Mouse (Mus musculus): Measurements from ENCODE around the gene Magi2.
A peak's percentile ranks its signal among the peaks of the same experiment; 100 is the strongest.
"Not testable (repeated sequence)": the region's sequence is repeated elsewhere in the genome, so short reads cannot be mapped to it uniquely, and the experiment has no call there.

Magi2 gene

DNA sequence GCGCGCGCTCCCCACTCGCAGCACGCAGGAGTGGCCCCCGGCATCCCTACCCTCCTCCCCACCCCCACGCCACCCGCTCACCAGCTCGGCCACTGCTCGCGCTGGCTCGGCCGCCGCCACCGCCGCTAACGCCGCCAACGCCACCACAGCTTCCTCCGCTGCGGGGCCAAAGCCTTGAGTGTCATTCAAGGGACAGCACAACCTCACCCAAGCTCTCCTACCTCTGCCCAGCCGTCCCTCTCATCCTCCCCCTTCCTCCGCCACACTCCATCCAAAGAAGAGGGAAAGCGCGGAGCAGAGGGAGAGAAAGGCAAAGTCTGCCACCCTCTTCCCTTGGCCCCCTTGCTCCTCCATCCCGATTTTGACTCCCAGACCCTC, at the start of gene Magi2:
Magi2 (plus strand) TSS at position 171 of the 378 bp plus-strand sequence.
- DNase-seq (ENCODE audit: low spot score in 2 of 2), result no peak

DNA sequence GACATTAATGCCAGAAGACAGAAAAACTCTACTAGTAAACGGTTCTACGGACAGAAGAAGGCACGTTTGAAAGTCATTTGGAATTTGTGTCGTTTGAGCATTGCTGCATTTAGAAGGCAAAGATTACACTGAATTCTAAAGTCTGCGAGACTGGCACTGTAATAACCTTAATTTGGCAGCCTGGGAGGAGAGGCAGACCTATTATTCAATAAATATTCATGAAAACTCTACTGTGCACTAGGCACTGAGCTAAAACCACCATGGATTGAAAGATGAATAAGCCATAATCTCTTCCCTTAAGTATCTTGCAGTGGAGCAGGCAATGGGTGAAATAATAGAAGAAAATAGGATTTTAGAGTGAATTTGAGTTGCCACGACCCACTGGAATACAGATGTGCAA, 48.2 kb upstream of the Magi2 start:
- no peak for DNase-seq (ENCODE audit: low spot score in 2 of 2)

DNA sequence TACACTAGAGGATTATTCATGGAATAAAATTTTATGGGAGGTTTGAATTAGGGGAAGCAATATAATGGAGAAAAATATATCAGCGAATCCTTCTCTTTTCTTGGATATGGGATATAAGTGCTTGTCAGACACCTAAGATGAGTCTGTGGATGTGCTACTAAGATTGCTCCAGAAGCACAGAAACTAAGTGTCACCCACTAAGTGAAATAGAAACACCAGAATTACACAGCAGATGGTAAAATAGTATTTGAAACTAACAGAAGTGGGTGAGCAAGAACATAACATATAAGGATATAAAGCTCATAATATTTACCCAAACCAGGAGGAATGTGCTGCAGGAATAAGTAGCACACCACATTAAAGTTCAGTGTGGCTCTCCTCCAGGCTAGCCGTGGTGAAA, 40.7 kb upstream of the Magi2 start:
- peak in 1 of 2 experiments; percentile 3 for DNase-seq (ENCODE audit: low spot score in 2 of 2)

DNA sequence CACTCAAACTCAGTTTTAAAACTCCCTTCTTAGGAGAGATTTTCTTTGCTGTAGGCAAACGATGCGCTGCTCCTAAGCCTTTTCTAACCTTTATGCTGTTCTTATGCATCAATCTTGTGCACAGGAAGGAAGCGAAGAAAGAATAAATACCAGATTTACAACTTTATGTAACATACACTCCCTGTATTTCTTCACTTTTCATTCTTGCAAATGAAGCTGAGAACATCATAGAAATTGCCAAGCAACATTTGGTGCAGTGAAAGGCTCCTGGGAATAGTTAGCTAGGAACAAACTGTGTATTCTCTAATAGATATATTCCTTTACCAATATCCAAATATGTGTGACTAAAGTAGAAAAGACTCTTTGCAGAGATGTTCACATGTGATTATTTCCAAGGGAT, 15.2 kb upstream of the Magi2 start:
- DNase-seq (ENCODE audit: low spot score in 2 of 2), result no peak

DNA sequence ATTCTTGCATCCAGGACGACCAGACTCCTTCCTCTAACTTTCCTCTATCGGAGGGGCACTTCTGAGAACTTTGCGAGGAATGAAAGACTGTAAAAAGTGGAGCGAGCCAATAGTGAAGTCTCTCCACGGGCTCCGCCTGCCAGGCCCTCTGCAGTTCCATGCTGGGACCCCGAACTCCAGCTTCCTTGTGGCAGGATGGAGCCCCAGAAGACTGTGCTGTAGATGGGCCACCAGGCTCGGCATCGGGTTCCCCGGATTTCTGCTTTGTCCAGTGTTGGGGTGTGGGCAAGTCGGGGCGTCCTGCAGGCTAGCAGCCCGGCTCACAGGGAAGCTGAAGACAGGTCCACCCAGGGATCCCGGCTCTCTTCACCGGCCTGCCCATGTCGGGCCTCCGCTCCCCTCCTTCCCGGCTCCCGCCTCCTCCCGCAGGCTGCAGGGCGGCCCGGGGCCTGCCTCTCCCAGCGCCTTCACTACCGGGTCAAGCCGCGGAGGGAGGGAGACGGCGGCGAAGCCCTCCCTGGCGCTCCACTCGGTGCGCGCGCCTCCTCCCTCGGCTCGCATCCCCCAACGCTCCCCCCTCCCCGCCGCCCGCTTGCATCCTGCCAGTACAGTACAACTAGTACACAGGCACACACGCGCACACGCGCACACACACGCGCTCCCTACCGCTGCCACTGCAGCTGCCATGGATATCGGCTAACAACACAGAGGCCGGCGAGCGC, 531 bp upstream of the Magi2 start:
- DNase-seq (ENCODE audit: low spot score in 2 of 2), result peak; percentile 76 to 86

DNA sequence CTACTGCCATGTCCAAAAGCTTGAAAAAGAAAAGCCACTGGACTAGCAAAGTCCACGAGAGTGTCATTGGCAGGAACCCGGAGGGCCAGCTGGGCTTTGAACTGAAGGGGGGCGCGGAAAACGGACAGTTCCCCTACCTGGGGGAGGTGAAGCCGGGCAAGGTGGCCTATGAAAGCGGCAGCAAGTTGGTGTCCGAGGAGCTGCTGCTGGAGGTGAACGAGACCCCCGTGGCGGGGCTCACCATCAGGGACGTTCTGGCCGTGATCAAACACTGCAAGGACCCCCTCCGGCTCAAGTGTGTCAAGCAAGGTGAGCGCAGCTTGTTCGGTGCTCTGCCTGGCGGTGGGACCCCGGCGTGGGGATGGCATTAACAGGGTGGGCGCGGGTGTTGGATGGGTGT, 445 bp downstream of the Magi2 start:
- peak in 1 of 2 experiments; percentile 13 for DNase-seq (ENCODE audit: low spot score in 2 of 2)

DNA sequence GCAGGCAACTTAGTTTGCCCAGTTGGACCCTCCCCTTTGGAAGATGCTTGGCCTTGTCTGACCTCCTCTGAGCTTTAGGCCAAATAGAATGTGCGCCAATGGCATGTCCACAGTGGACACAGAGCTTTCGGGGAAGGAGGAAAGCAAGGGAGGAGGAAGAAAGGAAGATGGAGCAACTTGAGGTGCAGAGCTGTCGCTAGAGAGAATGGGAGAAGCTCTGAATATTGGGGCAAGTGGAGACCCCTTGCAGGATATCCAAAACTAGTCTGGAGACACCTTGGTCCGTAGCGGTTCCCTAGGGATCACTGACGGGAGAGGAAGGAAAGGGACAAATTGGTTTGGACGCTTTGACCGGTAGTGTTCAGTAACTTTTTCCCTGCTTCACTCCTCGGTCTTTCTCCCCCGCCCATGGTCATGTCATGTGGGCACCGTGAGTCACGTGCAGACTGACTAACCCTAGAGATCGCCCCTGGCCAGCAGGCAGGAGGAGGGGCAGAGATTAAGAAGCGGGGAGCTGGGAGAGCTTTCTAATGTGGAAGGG, 1.0 kb downstream of the Magi2 start:
- DNase-seq (ENCODE audit: low spot score in 2 of 2), result peak; percentile 40 to 64

DNA sequence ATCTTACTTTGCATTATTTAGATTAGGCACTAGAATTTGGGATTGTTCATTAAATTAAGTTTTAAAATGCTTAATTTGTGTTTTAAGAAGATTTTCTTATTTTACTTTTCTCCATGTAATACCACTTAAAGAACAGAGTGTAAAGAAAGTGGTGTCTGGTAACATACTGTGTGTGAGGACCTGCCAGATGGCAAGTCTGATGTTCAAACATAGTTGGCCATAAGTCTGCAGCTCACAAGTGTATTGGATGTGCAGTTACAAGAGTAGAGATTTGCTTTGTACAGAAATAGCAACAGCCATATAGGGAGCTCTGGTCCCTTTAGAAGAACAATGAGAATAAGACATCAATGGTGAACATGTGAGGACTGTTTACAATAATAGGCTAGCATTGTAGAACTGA, 15.0 kb downstream of the Magi2 start:
- peak in 1 of 2 experiments; percentile 11 for DNase-seq (ENCODE audit: low spot score in 2 of 2)

DNA sequence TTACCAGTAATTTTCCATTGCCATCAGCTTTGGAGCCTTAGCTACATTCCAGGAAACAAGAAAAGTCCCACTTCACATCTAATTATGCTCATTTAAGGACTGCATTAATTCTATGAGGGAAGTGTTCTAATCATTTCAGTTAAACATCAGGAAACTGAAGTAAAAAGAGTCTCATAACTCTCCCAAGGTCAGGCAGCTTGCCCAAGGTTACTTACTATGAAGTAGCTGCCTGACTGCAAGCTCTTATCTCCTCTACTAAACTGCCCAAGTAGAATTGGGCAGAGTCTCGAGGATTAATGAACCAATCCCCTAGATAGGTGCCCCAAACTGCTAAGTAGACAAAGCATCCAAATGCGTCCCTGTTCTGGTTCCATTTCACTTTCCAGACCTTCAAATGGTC, 19.6 kb downstream of the Magi2 start:
- no peak for DNase-seq (ENCODE audit: low spot score in 2 of 2)

DNA sequence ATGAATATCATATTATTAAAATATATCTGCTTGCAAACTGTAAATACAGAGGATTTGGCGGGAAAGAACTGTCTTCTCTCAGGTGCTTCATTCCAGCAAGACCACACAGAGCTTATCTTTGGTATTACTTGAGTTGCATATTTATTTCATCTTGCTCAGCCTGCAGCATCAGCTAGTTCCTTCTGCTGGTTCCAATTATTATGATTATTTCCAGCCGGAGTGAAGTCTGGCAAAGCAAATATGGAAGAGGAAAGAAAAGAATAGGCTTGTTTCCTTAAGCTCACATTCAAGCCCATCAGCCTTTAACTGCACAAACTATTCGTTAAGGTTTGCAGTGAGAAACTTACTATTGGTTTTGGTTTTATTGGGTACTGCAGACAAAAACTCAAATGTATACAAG, 20.4 kb downstream of the Magi2 start:
- no peak for DNase-seq (ENCODE audit: low spot score in 2 of 2)

DNA sequence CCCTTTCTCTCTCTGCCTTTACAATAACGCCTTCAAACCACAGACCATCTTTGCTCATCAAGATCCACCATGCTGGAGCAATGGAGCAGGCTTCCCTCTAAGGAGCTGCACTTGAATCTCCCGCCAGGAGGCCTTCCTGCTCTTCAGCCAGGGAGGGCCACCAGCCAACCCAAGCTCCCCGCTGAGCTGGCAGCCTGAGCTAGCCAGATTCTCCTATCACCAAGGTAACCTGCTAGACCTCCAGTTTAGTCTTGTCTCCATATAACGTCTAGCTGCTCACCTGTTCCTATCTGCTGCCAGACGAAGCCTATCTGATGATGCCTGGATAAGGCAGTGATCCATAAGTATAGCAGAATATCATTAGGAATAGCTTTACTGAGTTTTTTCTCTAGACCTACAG, 36.0 kb downstream of the Magi2 start:
- DNase-seq (ENCODE audit: low spot score in 2 of 2), result no peak

DNA sequence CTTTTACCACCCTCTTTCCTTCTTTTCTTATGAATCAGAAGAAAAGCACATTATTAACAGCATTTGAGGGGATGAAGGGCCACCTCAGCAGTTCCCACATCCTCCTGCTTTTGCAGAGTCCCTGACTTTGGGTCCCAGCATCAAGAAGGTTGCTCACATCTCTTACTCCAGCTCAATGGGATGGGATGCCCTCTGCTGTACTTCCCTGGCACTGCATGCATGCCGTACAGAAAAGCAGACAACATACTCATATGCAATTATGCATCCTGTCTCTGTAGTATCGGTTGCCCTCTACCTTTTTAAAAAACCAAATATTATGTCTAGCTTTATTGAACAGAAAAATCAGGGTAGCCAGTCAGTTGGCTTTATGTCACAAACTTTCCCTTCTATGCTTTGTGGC, 37.8 kb downstream of the Magi2 start:
- DNase-seq (ENCODE audit: low spot score in 2 of 2), result no peak

DNA sequence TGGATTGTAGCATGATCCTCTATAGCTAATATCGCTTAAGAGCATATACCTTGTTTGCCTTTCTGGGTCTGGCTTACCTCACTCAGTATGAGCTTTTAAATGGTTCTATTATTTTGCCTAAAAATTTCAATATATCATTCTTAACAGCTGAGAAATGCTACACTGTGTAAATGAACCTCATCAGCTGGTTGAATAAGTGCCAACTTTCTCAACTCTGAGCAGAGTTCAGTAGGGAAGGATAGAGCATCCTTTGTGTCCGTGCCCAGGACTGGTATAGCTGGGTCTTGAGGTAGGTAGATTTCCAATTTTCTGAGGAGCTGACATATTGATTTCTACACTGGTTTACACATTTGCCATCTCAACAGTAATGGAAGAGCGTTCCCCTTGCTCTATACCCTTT, 65.7 kb downstream of the Magi2 start:
- no peak for DNase-seq (ENCODE audit: low spot score in 2 of 2)

DNA sequence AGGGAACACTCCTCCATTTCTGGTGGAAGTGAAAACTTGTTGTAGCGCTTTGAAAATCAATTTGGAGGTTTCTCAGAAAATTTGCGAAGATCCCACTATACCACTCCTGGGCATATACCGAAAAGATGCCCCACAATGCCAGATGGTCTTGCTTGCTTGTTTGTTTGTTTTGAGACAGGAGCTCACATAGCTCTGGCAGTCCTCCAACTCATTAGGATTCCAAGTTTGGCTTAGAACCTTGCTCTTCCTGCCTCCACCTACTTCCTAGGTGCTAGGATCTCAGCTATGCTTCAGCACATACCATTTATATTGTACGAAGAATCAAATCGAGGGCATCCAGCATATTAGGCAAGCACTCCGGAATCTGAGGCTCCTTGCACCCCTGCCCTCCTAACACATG, 79.8 kb downstream of the Magi2 start:
- no peak for DNase-seq (ENCODE audit: low spot score in 2 of 2)

DNA sequence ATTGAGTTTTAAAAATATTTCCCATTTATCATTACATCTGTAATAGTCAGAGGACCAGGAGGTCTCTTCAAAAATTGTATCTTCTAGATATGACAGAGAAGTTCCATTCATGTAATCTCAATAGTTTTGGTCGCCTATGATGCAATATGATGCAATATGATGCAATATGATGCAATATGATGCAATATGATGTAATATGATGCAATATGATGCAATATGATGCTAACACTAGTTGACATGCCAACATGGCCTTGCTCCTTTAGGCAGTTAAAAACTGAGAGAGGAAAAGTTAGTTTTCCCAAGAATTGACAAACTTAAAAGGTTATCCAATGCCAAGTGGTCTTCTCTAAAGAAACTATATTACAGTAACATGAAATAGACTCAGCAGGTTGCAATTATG, 83.0 kb downstream of the Magi2 start:
- DNase-seq (ENCODE audit: low spot score in 2 of 2), result no peak

DNA sequence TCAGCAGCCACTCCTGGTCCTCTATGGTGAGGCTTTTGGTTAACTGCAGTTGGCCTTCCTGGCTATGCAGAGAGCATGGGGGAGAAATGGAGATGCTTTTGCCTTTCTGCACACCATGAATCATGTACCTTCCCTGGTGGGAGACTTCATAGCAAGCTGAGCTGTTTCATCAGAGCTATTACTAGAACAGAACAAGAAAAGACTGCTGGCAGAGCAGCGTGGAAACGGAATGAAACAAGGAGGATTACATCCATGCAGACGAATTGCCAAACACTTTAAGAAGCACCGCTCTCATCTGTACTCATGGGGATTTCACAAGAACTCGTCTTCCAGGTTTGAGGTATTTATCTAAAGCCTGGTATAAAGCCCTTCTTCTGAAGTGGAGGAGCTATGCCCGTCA, 95.7 kb downstream of the Magi2 start:
- DNase-seq (ENCODE audit: low spot score in 2 of 2), result peak; percentile 6

DNA sequence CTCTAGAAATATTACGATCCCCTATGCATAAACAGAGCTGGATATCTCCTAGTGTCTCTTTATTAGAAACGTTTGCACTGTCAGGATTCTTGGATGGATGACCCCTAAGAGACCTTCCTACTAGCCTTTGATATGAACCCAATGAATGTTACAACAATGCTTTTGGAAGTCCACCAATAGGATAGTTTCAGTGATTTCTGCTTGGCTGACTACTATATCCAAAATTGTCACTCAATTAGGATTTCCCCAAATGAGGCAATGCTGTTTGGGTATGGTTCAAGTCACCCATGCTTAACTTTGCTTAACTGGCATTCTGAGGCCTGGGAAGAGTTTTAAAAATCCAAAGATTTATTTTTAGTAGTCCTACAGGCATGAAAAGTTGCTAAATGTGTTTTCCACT, 110.7 kb downstream of the Magi2 start:
- DNase-seq (ENCODE audit: low spot score in 2 of 2), result no peak

DNA sequence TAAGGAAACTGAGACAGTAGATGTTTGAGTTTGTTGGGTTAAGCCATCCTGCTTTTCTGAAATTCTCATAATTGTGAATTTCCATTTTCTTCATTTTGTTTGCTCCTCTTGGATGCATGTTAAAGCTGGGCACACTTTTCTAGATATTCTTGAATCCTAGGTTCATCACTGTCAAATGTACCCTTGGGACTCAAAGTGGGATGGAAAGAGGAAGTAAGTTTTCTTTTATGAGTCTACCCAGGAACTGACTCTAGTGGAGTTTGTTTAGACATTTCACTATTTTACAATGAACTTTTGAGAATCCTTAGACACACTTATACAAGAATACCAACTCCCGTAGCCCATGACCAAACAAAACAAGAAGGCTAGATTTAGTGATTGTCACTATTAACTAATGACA, 141.3 kb downstream of the Magi2 start:
- DNase-seq (ENCODE audit: low spot score in 2 of 2), result no peak

DNA sequence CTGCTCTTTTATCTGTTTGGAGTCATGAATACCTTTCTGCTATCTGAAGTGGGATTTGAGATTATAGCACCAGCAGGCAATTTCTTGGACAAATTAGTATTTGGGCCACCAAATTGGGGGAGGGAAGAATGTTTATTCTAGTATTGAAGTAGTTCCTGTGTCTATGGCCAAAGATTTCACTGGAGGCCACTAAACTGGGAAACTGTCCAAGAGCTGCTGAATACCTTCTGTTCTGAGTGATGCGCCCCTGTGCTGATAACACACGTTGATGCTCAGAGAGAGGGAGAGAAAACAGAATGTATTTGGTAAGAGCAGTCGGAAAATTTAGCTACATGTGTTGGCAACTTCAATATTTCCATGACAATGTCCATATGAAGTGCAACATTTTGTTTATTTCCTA, 169.0 kb downstream of the Magi2 start:
- DNase-seq (ENCODE audit: low spot score in 2 of 2), result no peak

DNA sequence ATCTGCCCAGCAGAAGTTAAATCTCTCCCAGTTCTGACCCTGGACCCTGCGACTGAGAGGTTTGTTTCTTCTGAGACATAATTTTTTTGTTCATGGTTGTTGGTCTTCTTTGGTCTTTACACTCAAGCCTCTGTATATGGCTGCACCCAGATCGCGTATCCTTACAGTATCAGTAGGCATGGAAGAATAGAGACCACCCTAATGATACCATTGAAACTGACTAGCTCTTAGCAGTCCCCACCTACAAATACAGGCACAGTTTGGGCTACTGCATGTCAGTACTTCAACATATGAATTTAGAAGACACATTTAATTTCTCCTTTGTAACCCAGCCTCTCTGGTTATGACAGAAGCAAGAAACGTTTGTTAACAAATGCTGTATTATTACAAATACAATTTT, 173.5 kb downstream of the Magi2 start:
- no peak for DNase-seq (ENCODE audit: low spot score in 2 of 2)

DNA sequence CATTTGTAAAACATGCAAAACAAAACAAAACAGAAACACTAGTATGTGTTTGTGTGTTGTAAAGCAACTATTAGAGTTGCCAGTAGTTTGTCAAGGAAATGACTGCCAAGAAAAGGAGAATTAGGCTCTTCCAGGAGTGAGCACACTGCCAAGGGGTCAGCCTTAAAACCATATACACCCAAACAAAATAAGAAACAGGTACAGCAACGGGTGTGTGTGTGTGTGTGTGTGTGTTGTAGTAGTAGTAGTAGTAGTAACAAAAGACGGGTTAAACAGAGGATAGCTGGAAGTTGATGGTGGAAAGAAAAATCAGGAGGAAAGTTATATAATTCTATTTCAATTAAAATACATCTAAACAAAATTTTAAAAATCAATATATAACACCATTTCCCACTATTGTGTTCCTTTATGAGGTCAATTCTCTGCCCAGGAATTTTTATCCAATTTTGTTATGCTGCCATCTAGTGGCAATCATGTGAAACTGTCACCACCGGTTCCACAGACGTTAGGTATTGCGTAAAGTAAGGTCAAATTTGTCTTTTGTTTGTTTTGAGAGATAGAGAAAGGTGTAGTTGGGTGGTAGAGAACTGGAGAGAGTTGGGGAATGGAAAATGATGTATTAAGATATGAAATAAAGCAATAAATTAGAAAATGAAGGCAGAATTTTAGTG, 174.0 kb downstream of the Magi2 start:
- peak; percentile 12 to 13 for DNase-seq (ENCODE audit: low spot score in 2 of 2)

DNA sequence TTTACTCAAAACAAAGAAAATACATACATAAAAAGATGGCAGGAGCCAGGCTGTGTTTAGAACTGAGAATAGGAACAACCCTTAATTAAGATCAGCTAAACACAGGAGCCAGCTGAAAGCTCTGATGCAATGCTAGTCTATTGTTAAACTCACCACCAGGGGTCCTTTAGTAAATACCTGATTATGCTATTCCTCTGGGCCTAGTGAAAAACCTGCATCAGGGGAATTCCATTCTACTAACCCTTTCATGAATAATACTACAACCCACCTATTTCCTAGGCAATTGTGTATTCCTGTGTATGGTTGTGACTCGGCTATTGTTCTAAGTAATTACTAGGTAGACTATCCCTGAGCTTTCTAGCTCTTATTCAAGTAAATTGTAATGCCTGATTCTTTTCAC, 177.4 kb downstream of the Magi2 start:
- not testable (repeated sequence) for DNase-seq (ENCODE audit: low spot score in 2 of 2)

DNA sequence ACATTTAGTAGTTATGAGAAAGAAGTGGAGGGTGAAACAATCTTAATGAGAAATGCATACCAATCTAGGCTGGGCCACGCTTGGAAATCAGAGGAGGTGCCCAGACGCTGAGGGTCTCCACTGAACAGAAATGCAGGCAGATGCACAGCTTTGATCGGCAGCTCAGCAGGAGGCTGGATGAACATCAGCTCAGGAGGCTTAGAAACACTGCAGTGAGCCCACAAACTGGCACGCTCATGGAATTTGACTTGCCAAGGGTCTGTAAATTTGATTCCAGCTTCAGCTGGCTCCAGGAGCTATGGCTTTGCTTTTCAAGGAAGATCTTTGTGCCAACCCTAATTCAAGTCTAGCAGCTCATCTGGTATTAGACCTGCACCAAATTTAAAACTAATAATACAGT, 187.7 kb downstream of the Magi2 start:
- DNase-seq (ENCODE audit: low spot score in 2 of 2), result no peak

Measured in right cerebral cortex, adult 2 months (tissue).